Mouse (Mus musculus) layer of hippocampus, postnatal 36 days (tissue): ENCODE measurements around the gene Erbin. TPM values are rescaled to one million over a fixed set of nuclear protein-coding genes. Genes with fewer than 3 reads are reported as not detected.

Source experiments
- DNase-seq, 2 experiments: peaks; one replicate each; pipeline ENCODE4 v3.0.0; 2022
- total RNA-seq, 2 experiments: library from RNA; stranded (reverse); gene quantifications; 2 replicates each; pipeline ENCODE4 v1.2.3; 2021

Gene Erbin
- total RNA-seq, 2 experiments from 2014 or later: 43.0 to 44.8 TPM

- DNase-seq: peak; percentile 47 to 59
Observed at GRCm38 (mm10) chr13:103806210-103806851, 114.0 kb downstream of the Erbin start.

GRCm38 (mm10) chr13:103803721-103804120 lies 116.6 kb downstream of the Erbin start:
- DNase-seq: no peak

- DNase-seq: no peak
Observed at GRCm38 (mm10) chr13:103801021-103801420, 119.3 kb downstream of the Erbin start.

GRCm38 (mm10) chr13:103794688-103795543 lies 125.4 kb downstream of the Erbin start:
- no peak for DNase-seq

GRCm38 (mm10) chr13:103779922-103780585 lies 140.3 kb downstream of the Erbin start:
- peak in 1 of 2 experiments; percentile 34 for DNase-seq

GRCm38 (mm10) chr13:103777126-103777525 lies 143.2 kb downstream of the Erbin start:
- no peak for DNase-seq

GRCm38 (mm10) chr13:103774119-103774757 lies 146.1 kb downstream of the Erbin start, which contains the start of gene Srek1:
Gene Srek1, minus strand, starts transcription at chr13:103774608.
- DNase-seq: peak; percentile 94 to 96

GRCm38 (mm10) chr13:103773407-103774118 lies 146.8 kb downstream of the Erbin start:
- peak in 1 of 2 experiments; percentile 14 for DNase-seq

- DNase-seq: no peak
Observed at GRCm38 (mm10) chr13:103772917-103773316, 147.4 kb downstream of the Erbin start.

- DNase-seq: no peak
Observed at GRCm38 (mm10) chr13:103770821-103771220, 149.5 kb downstream of the Erbin start.

Other genes with a start within 250 kb of the Erbin start
- 100 to 1,000 TPM in 1 of 2 experiments, 10 to 100 TPM in 1; 82.5 to 110 TPM for gene Srek1, start 145.9 kb downstream of the Erbin start, total RNA-seq
- 10 to 100 TPM; 19.9 to 25.7 TPM for gene Nln, start 189.1 kb upstream of the Erbin start, total RNA-seq
- 10 to 100 TPM; 69.0 to 76.2 TPM for gene Sgtb, start 189.2 kb upstream of the Erbin start, total RNA-seq